Mouse (Mus musculus) kidney, postnatal 25 days (tissue): Measurements from ENCODE around the gene Nr2f6.

Experiments
- DNase-seq, 2 experiments: peaks; one replicate each; pipeline ENCODE4 v3.0.0; 2021; ENCODE audit warnings: mixed read lengths in 2 of 2

Gene Nr2f6

GRCm38 (mm10) chr8:71381421-71381970 lies at the start of gene Nr2f6:
Nr2f6 (minus strand) TSS chr8:71381960.
- DNase-seq = peak; percentile 75 to 90

GRCm38 (mm10) chr8:71422121-71422520 lies 40.4 kb upstream of the Nr2f6 start:
- DNase-seq = no peak

GRCm38 (mm10) chr8:71411535-71412273 lies 29.9 kb upstream of the Nr2f6 start:
- DNase-seq = no peak

DNA sequence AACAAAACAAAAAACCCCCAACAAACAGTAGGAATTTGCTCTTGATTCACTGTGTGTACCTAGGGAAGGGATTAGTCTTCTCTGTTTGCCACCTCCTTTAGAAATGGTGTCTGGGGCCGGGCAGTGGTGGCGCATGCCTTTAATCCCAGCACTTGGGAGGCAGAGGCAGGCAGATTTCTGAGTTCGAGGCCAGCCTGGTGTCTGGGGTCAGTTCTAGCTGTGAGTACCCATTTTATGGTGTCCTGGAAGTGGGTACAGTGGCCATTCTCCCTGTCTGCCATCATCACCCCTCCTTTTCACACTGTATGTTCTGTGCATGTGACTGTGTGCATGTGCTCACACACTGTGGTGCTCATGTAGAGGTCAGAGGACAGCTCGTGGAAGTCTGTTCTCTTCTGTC lies 26.5 kb upstream of the Nr2f6 start:
- DNase-seq = no peak

DNA sequence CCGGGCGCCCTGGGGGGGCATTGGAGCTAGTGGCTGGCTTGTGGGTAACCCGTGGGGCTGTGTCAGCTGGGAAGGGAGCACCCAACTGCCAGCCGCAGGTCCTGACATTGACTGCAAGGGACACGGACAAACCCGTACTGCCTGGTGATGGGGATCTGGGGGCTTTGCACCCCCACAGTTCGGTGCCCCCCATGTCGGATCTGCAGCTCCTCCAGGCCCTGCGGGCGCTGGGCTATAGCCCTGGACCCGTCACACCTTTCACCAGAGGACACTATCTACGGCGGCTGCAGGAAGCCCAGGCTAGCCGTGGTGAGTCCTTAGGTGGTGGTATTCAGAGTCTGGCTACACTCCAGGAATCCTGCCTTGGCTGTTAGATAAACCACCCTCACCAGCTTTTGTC lies 25.7 kb upstream of the Nr2f6 start:
- no peak for DNase-seq

DNA sequence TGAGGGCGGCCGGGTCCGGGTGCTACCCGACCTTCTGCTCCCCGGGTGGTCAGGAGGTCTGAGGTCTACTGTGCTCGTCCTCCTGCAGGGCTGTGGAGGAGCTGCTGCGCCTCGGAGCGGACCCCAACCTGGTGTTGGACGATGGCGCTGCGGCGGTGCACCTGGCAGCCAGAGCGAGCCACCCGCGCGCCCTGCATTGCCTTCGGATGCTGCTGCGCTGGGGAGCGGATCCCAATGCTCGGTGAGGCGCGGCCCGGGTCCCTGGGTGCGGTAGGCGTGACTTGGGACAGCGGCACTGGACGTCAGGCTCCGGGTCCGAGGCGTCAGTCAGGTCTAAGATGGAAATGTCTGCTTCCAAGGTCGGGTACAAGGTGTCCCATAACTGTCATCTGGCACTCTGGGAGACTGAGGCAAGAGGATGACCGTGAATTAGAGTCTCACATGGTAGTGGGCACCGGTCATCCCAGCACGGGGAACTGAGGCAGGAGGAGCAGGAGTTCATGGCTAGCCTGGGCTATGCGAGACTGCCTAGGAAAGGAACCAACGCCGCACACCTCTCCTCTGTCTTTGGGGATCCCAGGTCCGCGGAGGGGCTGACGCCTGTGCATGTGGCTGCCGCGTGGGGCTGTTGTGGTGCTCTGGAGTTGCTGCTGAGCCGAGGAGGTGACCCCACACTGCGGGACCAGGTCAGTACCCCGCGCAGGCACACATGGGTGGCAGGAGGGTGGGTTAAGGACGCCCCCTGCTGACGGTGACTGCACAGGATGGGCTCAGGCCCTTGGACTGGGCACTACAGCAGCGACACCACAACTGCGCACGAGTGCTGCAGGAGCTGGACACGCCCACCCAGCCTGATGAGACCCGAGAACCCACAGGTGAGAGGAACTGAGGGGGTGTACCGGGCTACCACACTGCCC lies 24.6 kb upstream of the Nr2f6 start:
- peak; percentile 84 to 85 for DNase-seq

GRCm38 (mm10) chr8:71405401-71406098 lies 23.8 kb upstream of the Nr2f6 start, which contains the start of gene Ankle1:
Ankle1 (plus strand) TSS chr8:71406010.
- peak; percentile 94 to 97 for DNase-seq

DNA sequence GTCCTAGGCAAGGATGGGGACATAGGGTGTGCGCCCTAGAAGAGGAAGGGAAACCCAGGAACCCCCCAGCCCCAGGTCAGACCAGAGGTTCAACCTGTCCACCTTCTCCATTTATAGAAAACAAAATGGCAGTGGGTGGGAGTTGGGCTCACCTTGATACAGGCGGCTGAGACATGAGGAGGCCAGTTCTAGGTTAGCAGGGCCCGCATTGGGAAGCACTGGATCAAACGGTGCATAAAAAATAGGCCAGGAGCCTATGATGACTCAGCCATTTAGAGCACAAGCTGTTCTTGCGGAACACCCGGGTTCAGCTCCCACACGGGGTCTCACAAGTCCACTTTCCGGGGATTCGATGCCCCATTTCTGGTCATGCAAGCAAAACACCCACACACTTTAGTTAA lies 23.2 kb upstream of the Nr2f6 start:
- DNase-seq = peak; percentile 39 to 76

GRCm38 (mm10) chr8:71404011-71404410 lies 22.3 kb upstream of the Nr2f6 start:
- DNase-seq = no peak

DNA sequence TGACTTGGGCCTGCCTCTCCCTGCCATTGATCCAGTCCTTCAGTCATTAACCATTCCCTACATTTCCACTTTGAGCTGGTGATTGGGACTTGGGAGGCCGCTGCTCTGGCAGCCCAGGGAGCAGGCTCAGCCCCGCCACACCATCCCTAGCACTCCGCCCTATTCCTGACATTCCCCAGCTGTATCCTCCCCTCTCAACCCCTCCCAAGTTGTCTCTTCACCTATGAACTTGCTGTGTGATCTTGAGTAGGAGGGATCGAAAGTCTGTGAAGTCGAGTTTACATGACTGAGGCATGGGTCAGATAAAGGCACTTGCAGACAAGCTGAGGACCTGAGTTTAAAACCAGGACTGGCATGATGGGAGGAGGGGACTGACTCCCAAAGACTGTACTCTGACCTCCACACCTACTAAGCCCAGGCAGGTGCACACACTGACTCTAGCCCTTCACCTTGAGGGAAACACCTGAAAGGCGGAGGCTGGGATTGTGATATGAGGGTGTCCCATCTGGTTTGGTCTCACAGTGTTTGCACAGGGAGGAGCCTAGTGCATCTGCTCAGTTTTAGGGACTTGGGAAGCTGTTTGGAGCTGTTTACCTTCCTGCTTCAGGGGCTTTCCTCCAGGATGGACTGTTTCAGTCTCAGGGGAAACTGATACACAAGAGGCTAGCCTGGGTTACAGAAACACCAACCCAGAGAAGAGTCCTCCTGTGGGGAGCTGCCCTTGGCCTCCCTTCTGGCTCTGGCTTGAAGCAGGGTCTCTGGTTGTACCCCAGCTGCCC lies 21.5 kb upstream of the Nr2f6 start:
- DNase-seq = no peak

GRCm38 (mm10) chr8:71402446-71402964 lies 20.7 kb upstream of the Nr2f6 start:
- DNase-seq = no peak

- no peak for DNase-seq
Observed at GRCm38 (mm10) chr8:71401454-71401853, 19.7 kb upstream of the Nr2f6 start.

DNA sequence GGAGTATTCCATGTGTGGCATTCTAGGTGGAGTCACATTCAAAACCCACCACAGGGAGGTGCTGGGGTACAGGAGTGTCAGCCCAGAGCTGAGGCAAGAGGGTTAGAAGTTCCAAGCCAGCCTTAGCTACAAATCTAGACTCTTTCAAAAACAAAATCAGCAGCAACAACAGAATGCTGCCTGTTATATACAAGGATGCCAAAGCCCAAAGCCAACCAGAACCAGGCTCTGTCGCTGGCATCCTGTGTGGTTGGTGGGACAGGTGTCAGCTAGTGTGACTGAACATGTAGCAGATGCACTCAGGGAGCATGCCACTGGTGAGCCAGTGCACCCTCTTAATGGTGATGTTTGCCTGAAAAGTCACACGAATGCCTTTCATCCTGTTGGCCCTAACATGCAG lies 19.1 kb upstream of the Nr2f6 start:
- DNase-seq = peak in 1 of 2 experiments; percentile 17

DNA sequence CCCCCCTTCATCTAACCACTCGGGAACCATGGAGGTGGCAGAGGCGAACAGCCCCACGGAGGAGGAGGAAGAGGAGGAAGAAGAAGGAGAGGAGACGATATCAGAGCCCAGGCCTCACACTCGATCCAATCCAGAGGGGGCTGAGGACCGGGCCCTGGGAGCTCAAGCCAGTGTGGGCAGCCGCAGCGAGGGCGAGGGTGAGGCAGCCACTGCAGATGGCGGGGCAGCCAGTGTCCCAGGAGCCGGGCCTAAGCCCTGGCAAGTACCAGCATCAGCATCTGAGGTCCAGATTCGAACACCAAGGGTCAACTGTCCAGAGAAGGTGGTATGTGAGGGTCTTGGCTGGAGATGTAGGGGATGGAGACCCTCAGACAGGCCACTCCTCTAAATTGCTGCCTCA lies 15.9 kb upstream of the Nr2f6 start:
- DNase-seq = peak in 1 of 2 experiments; percentile 43

DNA sequence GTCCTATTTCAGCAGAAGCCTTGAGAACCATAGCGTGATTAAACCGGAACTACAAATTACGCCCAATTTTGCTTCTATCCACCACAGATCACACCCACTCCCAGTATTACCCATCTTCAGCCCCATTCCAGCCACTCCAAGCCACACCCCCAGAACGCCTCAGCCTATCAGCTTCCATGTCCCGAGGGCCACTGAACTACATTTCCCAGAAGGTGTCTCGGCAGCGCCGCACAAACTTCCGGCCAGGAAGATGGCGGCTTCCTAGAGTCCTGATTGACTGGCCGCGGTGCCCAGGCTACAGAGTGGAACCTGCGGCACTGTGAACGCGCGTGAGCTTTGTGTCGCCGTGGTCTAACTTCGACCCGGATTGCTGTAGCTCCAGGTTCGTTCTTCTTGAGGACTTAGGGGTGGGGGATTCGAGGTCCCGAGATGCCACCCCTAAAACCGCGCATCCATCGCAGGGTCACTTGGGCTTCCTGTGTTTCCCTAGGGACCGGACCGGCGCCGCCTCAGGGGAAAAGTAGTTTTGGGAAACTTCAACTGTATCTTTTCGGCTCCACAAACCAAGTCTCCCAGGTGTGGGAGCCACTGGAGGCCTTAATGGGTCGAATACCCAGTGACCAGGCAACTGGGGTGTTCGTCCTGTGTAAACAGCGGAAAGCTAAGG lies 15.0 kb upstream of the Nr2f6 start, which contains the start of gene Babam1:
Gene Babam1, plus strand, starts transcription at position 223 of the 667 bp plus-strand sequence.
- DNase-seq = peak; percentile 96 to 98

DNA sequence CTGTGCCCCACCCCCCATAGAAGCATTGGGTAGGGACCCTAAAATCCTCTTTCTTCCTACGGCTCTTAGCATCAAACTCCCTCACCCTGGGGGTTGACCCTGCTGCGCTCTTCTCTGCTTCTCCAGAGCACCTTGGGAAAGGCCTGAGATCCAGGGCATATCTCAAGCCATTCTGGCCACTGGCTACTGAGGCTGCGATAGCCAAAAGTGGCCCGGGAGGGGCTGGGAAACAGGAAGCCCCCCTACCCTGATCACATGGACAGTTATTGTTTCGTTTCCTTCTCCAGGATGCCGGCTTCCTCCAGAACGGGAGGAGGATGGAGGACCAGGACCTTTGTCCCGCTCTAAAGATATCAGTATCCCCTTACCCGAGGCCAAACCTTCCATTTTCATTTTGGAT lies 13.9 kb upstream of the Nr2f6 start, which contains the start of gene Ushbp1:
Gene Ushbp1, minus strand, starts transcription at position 174 of the 400 bp plus-strand sequence.
- DNase-seq = peak; percentile 66 to 78

GRCm38 (mm10) chr8:71395071-71395470 lies 13.3 kb upstream of the Nr2f6 start:
- peak in 1 of 2 experiments; percentile 40 for DNase-seq

- peak in 1 of 2 experiments; percentile 33 for DNase-seq
Observed at GRCm38 (mm10) chr8:71394481-71394880, 12.7 kb upstream of the Nr2f6 start.

DNA sequence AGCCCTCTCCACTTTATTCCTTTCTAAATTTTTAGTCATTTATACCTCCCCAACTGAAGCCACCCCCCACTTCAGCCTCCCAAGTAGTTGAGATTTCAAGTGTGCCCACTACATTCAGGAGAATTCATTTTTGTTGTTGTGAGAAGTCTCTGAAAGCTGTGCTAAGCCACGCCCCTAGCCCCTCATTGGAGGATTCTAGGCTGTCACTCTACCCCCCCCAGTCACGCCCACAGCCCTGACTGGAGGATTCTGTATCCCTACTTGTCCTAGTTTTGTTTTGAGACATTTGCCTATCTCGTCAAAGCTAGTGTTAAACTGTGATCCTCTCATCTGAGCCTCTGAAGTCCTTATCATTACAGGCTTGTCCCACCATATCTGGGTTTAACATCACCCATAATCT lies 11.1 kb upstream of the Nr2f6 start:
- DNase-seq = peak; percentile 70 to 71

GRCm38 (mm10) chr8:71392391-71392790 lies 10.6 kb upstream of the Nr2f6 start:
- DNase-seq = peak in 1 of 2 experiments; percentile 22

DNA sequence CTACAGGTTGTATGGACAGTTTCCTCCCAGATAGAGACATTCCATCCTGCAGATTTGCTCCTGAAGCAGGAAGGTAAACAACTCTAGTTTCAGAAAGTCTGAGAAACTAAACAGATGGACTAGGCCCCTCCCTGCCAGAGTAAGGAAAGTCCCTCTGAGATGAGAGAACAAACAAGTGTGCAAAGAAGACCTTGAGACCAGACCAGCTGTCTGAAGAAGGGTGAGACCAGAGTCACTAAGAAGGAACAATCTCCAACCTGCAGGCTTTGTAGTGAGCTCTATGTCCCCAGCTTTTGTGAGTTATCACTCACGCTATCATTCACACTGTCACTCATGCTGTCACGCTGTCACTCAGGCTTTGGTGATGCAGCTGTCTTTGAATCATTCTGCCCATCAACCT lies 9.9 kb upstream of the Nr2f6 start:
- no peak for DNase-seq
